Mouse (Mus musculus) layer of hippocampus, adult 9-11 months (tissue): ENCODE measurements at regions not wholly inside any gene's neighbourhood (a gene's known extent, or its start where the extent isn't known, plus 50 kb on each side); places are given as distances from the start of the nearest gene placed in this dataset.

Experiments
- DNase-seq: peaks from one replicate; pipeline ENCODE4 v3.0.0; 2022

GRCm38 (mm10) chr6:51380275-51380575, 52.2 kb upstream of the Nfe2l3 start:
- DNase-seq = no peak

GRCm38 (mm10) chr6:51381465-51381864, 51.0 kb upstream of the Nfe2l3 start:
- DNase-seq = no peak
